Mouse (Mus musculus) stomach, embryonic 15.5 days (tissue): Measurements from ENCODE around the gene Trim67. TPM values are rescaled to one million over a fixed set of nuclear protein-coding genes. Genes with fewer than 3 reads are reported as not detected.

ENCODE experiments used
- ATAC-seq: fragments of 200-750 bp; cut with Nextera tagmentation; 2 replicates; pipeline ENCODE4 v1.8.0; 2017; ENCODE audit warnings: low read depth, moderate number of reproducible peaks, moderate TSS enrichment; ENCODE audit not compliant: insufficient read depth, low FRiP score
- H3K27ac ChIP-seq: fragments of 300-500 bp; sonication (generic); 2 replicates; pipeline ENCODE4 v1.5.1; 2015; ENCODE audit warnings: mild to moderate bottlenecking, inconsistent platforms
- H3K27me3 ChIP-seq: fragments of 300-500 bp; sonication (generic); replicated peaks from 2 replicates; pipeline ENCODE4 v1.6.1; 2015; ENCODE audit warnings: inconsistent platforms
- H3K36me3 ChIP-seq: fragments of 300-500 bp; sonication (generic); 2 replicates; pipeline ENCODE4 v1.6.1; 2015; ENCODE audit warnings: inconsistent platforms
- H3K4me1 ChIP-seq: fragments of 300-500 bp; sonication (generic); 2 replicates; pipeline ENCODE4 v1.6.1; 2015; ENCODE audit warnings: inconsistent platforms
- H3K4me2 ChIP-seq: fragments of 300-500 bp; sonication (generic); 2 replicates; pipeline ENCODE4 v1.6.1; 2015; ENCODE audit warnings: mild to moderate bottlenecking, inconsistent platforms
- H3K4me3 ChIP-seq: fragments of 300-500 bp; sonication (generic); replicated peaks from 2 replicates; pipeline ENCODE4 v1.5.1; 2015; ENCODE audit warnings: inconsistent platforms
- H3K9ac ChIP-seq: fragments of 300-500 bp; sonication (generic); 2 replicates; pipeline ENCODE4 v1.6.1; 2015; ENCODE audit warnings: inconsistent platforms
- H3K9me3 ChIP-seq: fragments of 300-500 bp; sonication (generic); 2 replicates; pipeline ENCODE4 v1.6.1; 2016; ENCODE audit warnings: inconsistent platforms
- WGBS: fragments of 180-500 bp; shearing (Covaris S2); methylation state at CpG from one replicate; pipeline ENCODE4 v1.1.7; 2015; 5-methylcytosine and 5-hydroxymethylcytosine counted together
- polyA plus RNA-seq: library from polyadenylated mRNA; unstranded; fragments of >200 nt; fragmentation: Nextera tagmentation; extraction: Ambion mirVana; gene quantifications from 2 replicates; pipeline ENCODE4 v1.2.1, GENCODE M21; 2015

Gene Trim67
- polyA plus RNA-seq, 1 experiment from 2014 or later = 0.74 TPM

DNA sequence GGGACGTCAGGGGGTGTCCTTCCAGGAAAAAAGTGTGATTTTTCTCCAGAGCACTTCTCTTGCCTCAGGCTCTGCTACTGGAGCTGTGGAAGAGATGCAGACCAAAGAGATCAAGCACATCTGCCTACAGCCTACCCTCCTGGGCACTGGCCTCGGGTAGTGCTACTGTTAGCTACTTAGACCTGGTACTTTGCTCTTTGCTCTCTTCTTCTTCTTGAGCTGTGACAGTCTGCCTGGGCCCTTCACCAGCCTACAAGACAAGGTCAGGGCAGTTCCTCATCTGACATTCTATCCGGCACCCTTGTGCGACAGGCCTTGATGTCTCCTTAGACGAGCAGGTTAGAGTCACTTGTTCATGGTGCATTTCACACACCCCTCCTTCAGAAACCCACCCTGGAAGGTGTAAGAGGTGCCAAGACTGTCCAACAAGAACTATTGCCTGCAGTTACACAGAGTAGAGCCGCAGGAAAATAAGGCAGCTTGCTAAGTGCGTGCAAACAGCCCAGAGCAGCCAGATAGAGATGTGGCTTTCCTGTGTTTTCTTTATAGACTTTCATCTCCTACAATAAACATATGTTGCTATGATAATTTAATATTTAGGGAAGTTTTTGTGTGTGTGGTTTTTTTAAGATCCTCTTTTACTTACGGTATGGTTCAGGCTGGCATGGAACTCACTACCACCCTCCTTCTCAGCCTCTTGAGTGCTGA, 3.0 kb downstream of the Trim67 start:
- Histone ChIP-seq H3K36me3 (no peaks in the 10 kb centered on the region), H3K27me3 (peaks cover 57% of the 10 kb centered on the region), H3K27ac (no peak overlapping the region), H3K9ac (no peak overlapping the region), H3K4me2 (no peak overlapping the region), H3K9me3 (no peaks in the 10 kb centered on the region), H3K4me3 (no peak overlapping the region), H3K4me1 (peaks cover 29% of the 10 kb centered on the region)
- 70% methylated on average over 8 of the region's 8 CpGs for WGBS
- ATAC-seq = no peak

DNA sequence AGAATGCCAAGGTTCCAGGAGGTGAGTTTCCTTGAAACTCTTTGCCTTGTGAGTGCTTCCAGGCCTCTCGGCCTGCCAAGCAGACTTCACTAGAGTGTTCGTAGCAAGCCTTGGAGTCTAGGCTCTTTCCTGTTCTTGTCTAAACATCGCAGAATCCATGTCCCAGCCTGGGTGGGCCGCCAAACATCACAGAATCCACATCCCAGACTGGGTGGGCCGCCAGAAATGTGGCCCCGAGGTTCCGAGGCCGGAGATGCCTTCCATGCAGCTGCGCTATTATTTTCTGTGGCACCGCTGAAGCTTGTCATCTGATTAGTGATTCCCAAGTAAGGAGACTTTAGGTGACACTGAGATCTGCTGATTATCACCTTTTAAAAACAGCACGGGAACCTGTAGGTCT, 7.7 kb downstream of the Trim67 start:
- peaks cover 13% of the 10 kb centered on the region for H3K27me3 ChIP-seq
- no peak overlapping the region for H3K4me2 ChIP-seq
- no peak overlapping the region for H3K9ac ChIP-seq
- no peaks in the 10 kb centered on the region for H3K4me1 ChIP-seq
- no peak overlapping the region for H3K27ac ChIP-seq
- no peak for ATAC-seq
- WGBS = 23% methylated on average over 11 of the region's 11 CpGs
- H3K9me3 ChIP-seq = no peaks in the 10 kb centered on the region
- H3K4me3 ChIP-seq = no peak overlapping the region
- H3K36me3 ChIP-seq = no peaks in the 10 kb centered on the region

DNA sequence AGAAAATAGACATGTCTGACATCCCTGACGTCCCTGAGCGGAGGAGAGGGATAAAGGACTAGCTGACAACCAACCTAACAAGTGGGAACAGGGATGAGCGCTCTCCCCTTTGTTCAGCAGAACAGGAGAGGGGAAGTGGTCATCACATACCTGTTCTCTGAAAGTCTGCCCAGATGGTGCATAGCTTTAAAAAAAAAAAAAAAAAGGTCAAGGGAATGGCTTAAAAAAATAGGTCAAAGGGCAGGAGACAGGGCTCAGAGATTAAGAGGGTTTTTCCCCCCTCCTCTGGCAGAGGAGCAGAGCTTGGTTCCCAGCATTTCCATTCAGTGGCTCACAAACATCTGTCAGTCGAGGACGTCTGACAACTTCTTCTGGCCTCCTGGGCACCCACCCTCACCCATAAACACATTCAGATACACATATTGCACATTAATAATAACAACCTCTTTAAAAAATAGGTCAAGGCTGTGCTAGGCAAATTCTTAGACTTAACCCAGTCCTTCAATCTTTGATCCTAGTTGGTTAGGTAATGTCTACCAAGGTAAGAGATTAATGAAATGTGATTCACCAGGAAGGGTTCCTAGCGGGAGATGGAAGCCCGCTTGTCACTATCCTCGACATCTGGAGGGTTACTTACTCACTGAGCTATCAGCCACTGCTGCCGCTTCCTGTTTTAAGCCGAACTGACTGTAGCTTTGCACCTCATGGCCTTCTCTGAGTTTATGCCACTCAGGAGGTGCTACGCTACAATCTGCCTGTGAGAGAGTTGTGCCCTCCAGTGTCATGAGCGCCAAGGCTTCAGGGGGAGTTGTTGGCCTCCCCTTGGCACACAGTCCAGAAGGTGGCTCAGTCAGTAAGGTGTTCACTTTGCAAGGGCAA, 11.2 kb downstream of the Trim67 start:
- Histone ChIP-seq H3K9ac (no peak overlapping the region), H3K9me3 (no peaks in the 10 kb centered on the region), H3K4me2 (no peak overlapping the region), H3K27me3 (no peaks in the 10 kb centered on the region; the same call in 1 of the 2 replicates), H3K4me1 (no peaks in the 10 kb centered on the region), H3K27ac (no peak overlapping the region), H3K4me3 (no peak overlapping the region), H3K36me3 (no peaks in the 10 kb centered on the region)
- no peak for ATAC-seq
- WGBS = 61% methylated on average over 12 of the region's 12 CpGs

GRCm38 (mm10) chr8:124805990-124806389, 13.1 kb downstream of the Trim67 start:
- no peaks in the 10 kb centered on the region for H3K27me3 ChIP-seq
- WGBS = 83% methylated on average over 4 of the region's 4 CpGs
- no peak overlapping the region for H3K4me3 ChIP-seq
- H3K9me3 ChIP-seq = no peaks in the 10 kb centered on the region
- no peaks in the 10 kb centered on the region for H3K4me1 ChIP-seq
- no peak overlapping the region for H3K4me2 ChIP-seq
- ATAC-seq = no peak
- H3K9ac ChIP-seq = no peak overlapping the region
- H3K36me3 ChIP-seq = no peaks in the 10 kb centered on the region
- no peak overlapping the region for H3K27ac ChIP-seq

GRCm38 (mm10) chr8:124809419-124809818, 16.5 kb downstream of the Trim67 start:
- Histone ChIP-seq H3K4me1 (no peaks in the 10 kb centered on the region), H3K36me3 (no peaks in the 10 kb centered on the region), H3K9ac (no peak overlapping the region), H3K27me3 (no peaks in the 10 kb centered on the region), H3K4me2 (no peak overlapping the region), H3K9me3 (no peaks in the 10 kb centered on the region), H3K27ac (no peak overlapping the region), H3K4me3 (no peak overlapping the region)
- no peak for ATAC-seq
- 54% methylated on average over 2 of the region's 2 CpGs for WGBS

DNA sequence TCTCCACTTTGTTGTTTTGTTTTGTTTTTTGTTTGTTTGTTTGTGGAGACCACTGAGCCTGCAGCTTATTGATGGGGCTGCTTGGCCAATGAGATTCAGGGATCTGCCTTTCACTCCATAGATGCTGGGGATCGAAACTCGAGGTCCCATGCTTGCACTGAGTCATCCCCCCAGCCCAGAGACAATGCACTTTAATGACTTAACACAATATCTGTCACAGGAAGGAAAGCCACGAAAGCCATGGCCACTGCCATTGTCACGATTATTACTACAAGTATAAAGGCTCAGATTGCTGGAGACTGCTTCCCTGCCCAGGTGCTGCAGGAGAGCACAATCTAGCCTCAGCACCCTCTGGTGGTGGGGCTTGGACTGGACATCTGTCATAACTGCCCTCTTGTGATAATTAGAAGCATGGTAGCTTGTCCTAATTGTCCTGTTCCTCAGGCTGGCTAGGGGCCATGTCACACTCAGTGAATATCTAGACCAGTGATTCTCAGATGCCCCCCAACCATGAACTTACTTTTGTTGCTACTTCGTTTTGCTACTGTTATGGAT, 17.2 kb downstream of the Trim67 start:
- H3K4me2 ChIP-seq = no peak overlapping the region
- WGBS = 48% methylated on average over 5 of the region's 5 CpGs
- no peaks in the 10 kb centered on the region for H3K4me1 ChIP-seq
- H3K36me3 ChIP-seq = no peaks in the 10 kb centered on the region
- H3K27me3 ChIP-seq = no peaks in the 10 kb centered on the region
- ATAC-seq = no peak
- no peak overlapping the region for H3K9ac ChIP-seq
- no peak overlapping the region for H3K27ac ChIP-seq
- H3K9me3 ChIP-seq = no peaks in the 10 kb centered on the region
- no peak overlapping the region for H3K4me3 ChIP-seq

GRCm38 (mm10) chr8:124810689-124811394, 17.9 kb downstream of the Trim67 start:
- Histone ChIP-seq H3K9ac (no peak overlapping the region), H3K4me3 (no peak overlapping the region), H3K9me3 (no peaks in the 10 kb centered on the region), H3K27ac (no peak overlapping the region), H3K36me3 (no peaks in the 10 kb centered on the region), H3K27me3 (no peaks in the 10 kb centered on the region), H3K4me2 (no peak overlapping the region), H3K4me1 (no peaks in the 10 kb centered on the region)
- 41% methylated on average over 9 of the region's 9 CpGs for WGBS
- ATAC-seq = no peak

GRCm38 (mm10) chr8:124813326-124813725, 20.4 kb downstream of the Trim67 start:
- Histone ChIP-seq H3K9me3 (no peaks in the 10 kb centered on the region), H3K9ac (no peak overlapping the region), H3K27ac (no peak overlapping the region), H3K4me2 (no peak overlapping the region), H3K27me3 (no peaks in the 10 kb centered on the region), H3K4me3 (no peak overlapping the region), H3K36me3 (no peaks in the 10 kb centered on the region), H3K4me1 (no peaks in the 10 kb centered on the region)
- ATAC-seq = no peak
- WGBS = 78% methylated on average over 4 of the region's 4 CpGs

DNA sequence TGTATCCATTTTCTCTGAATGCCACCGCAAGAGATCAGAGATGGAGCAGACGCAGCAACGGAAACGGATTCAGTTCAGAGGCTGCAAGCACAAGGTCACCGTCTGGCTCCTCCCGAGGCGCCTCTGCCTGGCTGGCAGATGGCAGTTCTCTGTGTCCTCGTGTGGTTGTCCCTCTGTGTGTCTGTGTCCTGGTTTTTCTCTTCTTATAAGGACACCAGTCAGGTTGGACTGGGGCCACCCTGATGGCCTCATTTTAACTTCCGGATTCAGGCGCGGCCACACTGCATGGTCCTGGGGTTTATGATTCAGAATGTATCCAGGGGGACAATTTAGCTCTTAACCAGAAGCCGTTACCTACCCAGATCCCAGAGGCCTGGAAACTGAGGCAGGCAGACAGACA, 23.0 kb downstream of the Trim67 start:
- no peak overlapping the region for H3K27ac ChIP-seq
- H3K4me2 ChIP-seq = no peak overlapping the region
- H3K27me3 ChIP-seq = no peaks in the 10 kb centered on the region
- no peaks in the 10 kb centered on the region for H3K4me1 ChIP-seq
- no peaks in the 10 kb centered on the region for H3K9me3 ChIP-seq
- H3K9ac ChIP-seq = no peak overlapping the region
- no peak overlapping the region for H3K4me3 ChIP-seq
- ATAC-seq = no peak
- WGBS = 83% methylated on average over 12 of the region's 12 CpGs
- no peaks in the 10 kb centered on the region for H3K36me3 ChIP-seq

DNA sequence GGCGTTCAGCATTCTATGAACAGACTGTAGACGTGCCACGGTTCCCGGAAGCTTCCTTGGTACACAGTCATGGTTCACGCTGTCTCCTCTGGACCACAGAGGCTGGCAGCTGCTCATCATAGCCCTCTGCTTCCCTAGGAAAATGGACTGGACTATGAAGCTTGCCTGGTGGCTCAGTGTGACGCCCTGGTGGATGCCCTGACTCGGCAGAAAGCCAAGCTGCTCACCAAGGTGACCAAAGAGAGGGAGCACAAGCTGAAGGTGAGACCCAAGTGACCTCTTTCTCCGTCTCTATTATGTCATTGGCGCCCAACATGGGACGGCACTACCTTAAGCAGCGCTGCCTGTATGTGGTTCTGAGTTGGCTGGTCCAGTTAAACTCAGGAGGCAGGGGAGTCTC, 24.0 kb downstream of the Trim67 start:
- H3K4me2 ChIP-seq = no peak overlapping the region
- H3K9ac ChIP-seq = no peak overlapping the region
- H3K4me1 ChIP-seq = no peaks in the 10 kb centered on the region
- H3K36me3 ChIP-seq = no peaks in the 10 kb centered on the region
- ATAC-seq = no peak
- H3K9me3 ChIP-seq = no peaks in the 10 kb centered on the region
- 91% methylated on average over 11 of the region's 11 CpGs for WGBS
- no peak overlapping the region for H3K27ac ChIP-seq
- no peak overlapping the region for H3K4me3 ChIP-seq
- H3K27me3 ChIP-seq = no peaks in the 10 kb centered on the region

DNA sequence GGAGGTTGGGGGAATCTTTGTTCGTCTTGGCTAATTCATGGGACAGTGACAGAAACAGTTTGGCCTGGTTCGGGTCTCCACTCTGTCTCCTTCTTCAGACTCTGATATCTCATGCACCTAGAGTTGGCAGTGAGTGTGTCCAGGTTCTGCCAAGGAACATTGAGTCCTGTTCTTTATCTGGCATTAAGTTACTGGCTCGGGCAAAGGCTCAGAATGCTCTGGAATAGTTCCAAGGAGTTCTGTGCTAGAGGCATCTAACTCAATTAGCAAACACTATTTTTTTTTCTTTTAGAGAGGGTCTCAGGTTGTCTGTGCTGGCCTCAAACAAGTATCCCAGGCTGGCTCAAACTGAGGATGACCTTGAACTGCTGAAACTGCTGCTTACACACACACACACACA, 24.5 kb downstream of the Trim67 start:
- Histone ChIP-seq H3K9me3 (no peaks in the 10 kb centered on the region), H3K27ac (no peak overlapping the region), H3K4me3 (no peak overlapping the region), H3K4me2 (no peak overlapping the region), H3K9ac (no peak overlapping the region), H3K27me3 (no peaks in the 10 kb centered on the region), H3K4me1 (no peaks in the 10 kb centered on the region), H3K36me3 (no peaks in the 10 kb centered on the region)
- ATAC-seq = no peak
- 74% methylated on average over 3 of the region's 3 CpGs for WGBS
